Mouse (Mus musculus) macrophage (primary cell): ENCODE data around the gene Mtfr2. TPM values are rescaled to one million over a fixed set of nuclear protein-coding genes. Genes with fewer than 3 reads are reported as not detected.

ENCODE experiments used
- H3K27ac ChIP-seq: fragments of 350-480 bp; formaldehyde crosslinking; 2 replicates; pipeline ENCODE4 v1.9.0; 2021
- H3K36me3 ChIP-seq: fragments of 350-480 bp; formaldehyde crosslinking; 2 replicates; pipeline ENCODE4 v1.9.0; 2021; ENCODE audit errors: inconsistent target
- H3K4me3 ChIP-seq: fragments of 350-480 bp; formaldehyde crosslinking; 2 replicates; pipeline ENCODE4 v1.9.0; 2021; ENCODE audit errors: inconsistent target
- H3K79me2 ChIP-seq: fragments of 350-480 bp; formaldehyde crosslinking; 2 replicates; pipeline ENCODE4 v1.9.0; 2021; ENCODE audit errors: inconsistent target
- WGBS: methylation state at CpG from one replicate; pipeline ENCODE4 v1.1.7; 2026; ENCODE audit warnings: inconsistent platforms; ENCODE audit not compliant: missing documents; 5-methylcytosine and 5-hydroxymethylcytosine counted together
- polyA plus RNA-seq: library from polyadenylated mRNA; stranded (reverse); fragments of 250-400 nt; gene quantifications from 3 replicates; pipeline ENCODE4 v1.2.4, GENCODE M21; 2018; ENCODE audit warnings: inconsistent platforms
- total RNA-seq, 78 experiments: library from RNA; depleted of rRNA; stranded (reverse); fragments of 250-400 nt; gene quantifications; 1 replicate in 9 of 78; 2 replicates in 24 of 78; 3 replicates in 43 of 78; 4 replicates in 2 of 78; pipeline ENCODE4 v1.2.4; 2018; ENCODE audit warnings: inconsistent platforms in 56 of 78

Mtfr2 gene
- total RNA-seq (2018; cell fraction: chromatin; rRNA removed): 1 to 10 TPM in 25 of 26 experiments, under 1 TPM in 1; 0.29 to 6.0 (median 1.9) TPM
- 1 to 10 TPM in 18 of 26 experiments, under 1 TPM in 8; 0.61 to 2.1 (median 1.1) TPM for total RNA-seq (2018; cell fraction: cytosol; rRNA removed)
- total RNA-seq (2018; cell fraction: nucleus; rRNA removed): 1 to 10 TPM in 24 of 26 experiments, under 1 TPM in 2; 0.64 to 8.9 (median 2.3) TPM
- polyA plus RNA-seq: 0.63 to 5.0 TPM (median 3.3 TPM) in 3 replicates

GRCm38 (mm10) chr10:20347285-20348214, at the start of gene Mtfr2:
Gene Mtfr2 (plus strand): TSS chr10:20347770.
- 1% methylated on average over 55 of the region's 58 CpGs for WGBS
- peaks cover 29% of the 10 kb centered on the region for H3K79me2 ChIP-seq
- peaks cover 26% of the 10 kb centered on the region for H3K36me3 ChIP-seq
- H3K27ac ChIP-seq: peak within 1 kb of the TSS; percentile 57
- peak within 1 kb of the TSS; percentile 54 for H3K4me3 ChIP-seq

- H3K79me2 ChIP-seq: no peaks in the 10 kb centered on the region
These were observed 49.2 kb upstream of the Mtfr2 start for GRCm38 (mm10) chr10:20298152-20298920.

GRCm38 (mm10) chr10:20299114-20299513, 48.5 kb upstream of the Mtfr2 start:
- 93% methylated on average over 3 of the region's 5 CpGs for WGBS
- Histone ChIP-seq H3K36me3 (no peaks in the 10 kb centered on the region), H3K27ac (no peak overlapping the region), H3K4me3 (no peak overlapping the region), H3K79me2 (no peaks in the 10 kb centered on the region)

More at GRCm38 (mm10) chr10:20298152-20298920, 49.2 kb upstream of the Mtfr2 start:
- Histone ChIP-seq H3K27ac (no peak overlapping the region), H3K36me3 (no peaks in the 10 kb centered on the region), H3K4me3 (no peak overlapping the region)
- 72% methylated on average over 3 of the region's 3 CpGs for WGBS

DNA sequence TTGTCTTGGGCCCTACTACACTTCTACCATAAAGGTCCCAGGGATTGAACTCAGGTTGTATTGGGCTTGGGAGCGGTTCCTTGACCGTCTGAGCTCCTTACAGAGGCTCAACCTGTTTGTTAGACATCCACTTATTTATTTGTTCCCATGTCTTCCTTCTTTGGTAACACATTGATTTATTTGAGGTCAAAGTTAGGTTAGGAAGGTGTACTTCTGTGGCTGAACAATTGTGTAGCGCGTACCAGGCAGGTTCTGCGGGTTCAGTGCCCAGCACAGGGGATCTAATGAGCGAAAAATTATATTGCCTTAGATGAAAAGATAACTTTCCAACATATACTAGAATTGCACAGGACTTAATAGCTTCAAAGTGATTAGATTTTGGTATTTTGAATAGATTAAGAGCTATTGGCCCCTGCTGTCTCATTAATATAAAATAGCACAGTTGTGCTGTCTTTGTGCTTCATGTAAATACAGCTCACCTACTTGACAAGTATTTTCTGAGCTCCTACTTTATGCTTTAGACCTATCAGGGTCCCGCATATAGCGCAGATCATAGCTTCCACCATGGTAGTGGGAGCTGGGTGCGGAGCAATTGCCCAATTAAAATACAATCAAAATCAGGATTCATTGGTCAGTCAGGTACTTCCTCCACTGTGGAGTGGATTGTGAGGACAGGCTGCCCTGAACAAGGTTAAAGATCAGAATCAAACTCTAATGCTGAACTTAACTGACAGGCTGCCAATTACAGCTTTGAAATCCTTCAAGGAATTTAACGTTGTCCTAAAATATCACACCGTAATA, 36.4 kb upstream of the Mtfr2 start:
- peak overlapping the region; percentile 76 for H3K4me3 ChIP-seq
- peak overlapping the region; percentile 88 for H3K27ac ChIP-seq
- WGBS: 47% methylated on average over 9 of the region's 11 CpGs
- H3K79me2 ChIP-seq: peaks cover 34% of the 10 kb centered on the region
- H3K36me3 ChIP-seq: no peaks in the 10 kb centered on the region

DNA sequence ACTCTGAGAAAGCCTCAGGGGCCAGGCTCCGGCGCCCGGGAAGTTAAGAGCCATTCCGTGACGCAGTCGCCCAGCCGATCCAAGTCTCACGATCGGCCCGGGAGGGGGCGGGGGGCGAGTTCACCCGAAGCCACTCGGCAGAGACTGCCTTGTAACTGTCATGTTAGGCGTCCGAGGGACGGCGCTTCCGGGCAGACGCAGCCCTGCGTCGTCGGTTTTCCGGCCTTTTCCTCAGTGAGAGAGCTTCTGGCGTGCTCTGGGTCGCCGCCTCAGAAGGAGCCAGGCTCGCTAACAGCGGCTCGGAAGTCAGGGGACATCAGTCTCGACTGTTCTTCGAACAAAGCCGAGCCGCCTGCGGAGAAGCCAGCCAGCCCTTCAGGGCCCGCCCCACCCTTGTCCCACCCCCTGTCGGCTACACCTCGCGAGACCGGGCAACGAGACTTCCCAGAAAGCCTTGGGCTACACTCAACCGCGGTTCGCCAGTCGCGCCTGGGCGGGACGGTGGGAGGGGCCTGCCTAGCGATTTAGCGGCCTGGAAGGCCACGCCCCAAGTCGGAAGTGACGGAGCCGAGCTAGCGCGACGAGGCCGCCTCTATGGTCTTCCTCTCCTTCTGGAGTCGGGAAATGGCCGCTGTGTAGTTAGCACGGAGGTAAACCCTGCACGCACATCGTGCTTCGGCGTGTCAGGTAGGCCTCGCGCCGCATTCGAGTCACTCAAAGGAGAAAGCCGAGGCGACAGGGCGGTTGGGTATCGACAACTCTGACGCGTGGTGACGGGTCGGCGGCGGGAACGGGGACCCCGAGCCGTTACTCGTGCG, 35.4 kb upstream of the Mtfr2 start, which contains the start of gene Bclaf1:
Gene Bclaf1 (plus strand): TSS at position 552 of the 818 bp plus-strand sequence.
- under 1% methylated on average over 76 of the region's 84 CpGs for WGBS
- Histone ChIP-seq H3K4me3 (peak within 1 kb of the TSS; percentile 76), H3K27ac (peak within 1 kb of the TSS; percentile 88), H3K79me2 (peaks cover 44% of the 10 kb centered on the region), H3K36me3 (no peaks in the 10 kb centered on the region)

DNA sequence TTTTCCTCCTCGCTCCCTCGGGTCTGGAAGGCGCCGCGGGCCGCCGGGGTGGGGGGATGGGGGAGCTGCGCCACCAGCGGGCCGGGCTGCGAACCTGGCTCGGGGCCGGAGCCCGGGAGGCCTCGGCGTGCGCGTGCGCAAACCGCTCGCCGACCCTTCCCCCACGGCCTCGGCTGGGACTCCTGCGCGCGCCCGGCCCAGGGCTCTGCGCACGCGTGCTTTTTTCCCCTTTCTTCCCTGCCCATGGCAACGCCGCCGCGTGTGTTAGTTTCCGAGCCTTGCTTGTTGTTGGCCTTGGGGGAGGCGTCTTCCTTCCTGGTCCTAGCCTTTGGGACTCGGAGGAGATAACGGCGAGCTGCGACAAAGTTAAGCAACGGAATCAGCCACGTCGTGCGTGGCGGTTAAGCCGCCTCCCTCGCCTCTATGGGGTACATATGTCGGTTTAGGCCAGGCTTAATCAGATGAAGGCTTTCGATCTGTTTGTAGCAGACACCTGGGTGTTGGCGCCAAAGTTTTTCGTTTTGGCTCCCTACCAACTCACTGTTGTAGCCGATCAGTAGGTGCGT, 34.8 kb upstream of the Mtfr2 start:
- under 1% methylated on average over 52 of the region's 54 CpGs for WGBS
- Histone ChIP-seq H3K79me2 (peaks cover 51% of the 10 kb centered on the region), H3K27ac (peak overlapping the region; percentile 88), H3K36me3 (no peaks in the 10 kb centered on the region), H3K4me3 (peak overlapping the region; percentile 76)

- Histone ChIP-seq H3K4me3 (peak overlapping the region; percentile 76), H3K79me2 (peaks cover 57% of the 10 kb centered on the region), H3K27ac (peak overlapping the region; percentile 39; the same call in 1 of the 2 replicates), H3K36me3 (0 out of 2 replicates have a peak, but pooled peaks cover 5% of the 10 kb centered on the region)
- WGBS: 39% methylated on average over 13 of the region's 13 CpGs
These were observed 34.1 kb upstream of the Mtfr2 start for GRCm38 (mm10) chr10:20313447-20313846.

DNA sequence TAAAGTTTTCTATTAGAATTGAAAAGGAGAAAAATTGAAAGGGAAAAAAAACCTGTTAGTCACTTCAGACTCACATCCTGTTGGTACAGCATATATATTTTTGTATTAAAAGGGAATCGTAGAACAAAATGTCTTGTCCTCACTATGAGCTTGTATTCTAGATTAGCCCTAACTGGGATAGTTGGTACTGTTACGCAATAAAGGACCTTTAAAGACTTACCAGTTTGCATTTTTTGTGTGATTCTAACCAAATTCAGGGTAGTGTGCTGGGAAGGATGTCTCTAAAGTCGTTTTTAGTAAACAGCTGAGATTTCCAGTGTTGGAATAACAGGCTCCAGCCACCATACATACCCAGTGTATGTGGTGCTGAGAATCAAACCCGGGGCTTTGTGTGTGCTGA, 33.6 kb upstream of the Mtfr2 start:
- 28% methylated on average over 4 of the region's 4 CpGs for WGBS
- Histone ChIP-seq H3K27ac (no peak overlapping the region; the same call in 1 of the 2 replicates), H3K79me2 (peaks cover 62% of the 10 kb centered on the region), H3K36me3 (0 out of 2 replicates have a peak, but pooled peaks cover 10% of the 10 kb centered on the region), H3K4me3 (peak overlapping the region; percentile 76; the same call in 1 of the 2 replicates)

DNA sequence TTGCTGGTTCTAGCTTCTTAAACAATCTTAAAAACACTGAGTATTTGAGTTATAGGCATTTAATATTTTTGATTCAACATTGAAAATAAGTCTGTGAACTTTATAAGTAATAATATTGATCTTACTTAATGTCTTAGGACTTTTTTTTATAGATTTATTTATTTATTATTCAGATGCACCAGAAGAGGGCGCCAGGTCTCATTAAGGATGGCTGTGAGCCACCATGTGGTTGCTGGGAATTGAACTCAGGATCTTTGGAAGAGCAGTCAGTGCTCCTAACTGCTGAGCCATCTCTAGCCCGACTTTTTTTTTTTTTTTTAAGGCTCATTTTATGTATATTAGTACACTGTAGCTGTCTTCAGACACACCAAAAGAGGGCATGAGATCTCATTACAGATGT, 32.8 kb upstream of the Mtfr2 start:
- H3K27ac ChIP-seq: no peak overlapping the region
- peaks cover 70% of the 10 kb centered on the region for H3K79me2 ChIP-seq
- WGBS: 38% methylated on average over 2 of the region's 2 CpGs
- 0 out of 2 replicates have a peak, but pooled peaks cover 18% of the 10 kb centered on the region for H3K36me3 ChIP-seq
- H3K4me3 ChIP-seq: no peak overlapping the region

DNA sequence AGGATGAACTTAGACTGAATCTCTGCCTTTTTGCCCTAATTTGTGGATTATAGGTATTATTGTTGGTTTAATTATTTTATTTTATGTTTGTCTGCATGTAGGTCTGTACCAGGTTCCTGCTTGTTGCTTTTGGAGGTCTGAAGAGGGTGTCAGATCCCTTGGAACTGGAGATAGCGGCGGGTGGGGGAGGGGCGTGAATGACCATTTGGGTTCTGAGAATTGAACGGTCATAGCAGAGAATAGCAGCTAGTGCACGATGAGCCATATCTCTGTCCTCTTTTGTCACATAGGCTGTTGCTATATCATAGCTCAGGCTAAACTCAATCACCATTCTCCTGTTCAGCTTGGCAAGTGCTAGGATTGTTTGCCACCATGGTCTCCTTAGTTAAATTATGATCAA, 30.1 kb upstream of the Mtfr2 start:
- H3K4me3 ChIP-seq: no peak overlapping the region

DNA sequence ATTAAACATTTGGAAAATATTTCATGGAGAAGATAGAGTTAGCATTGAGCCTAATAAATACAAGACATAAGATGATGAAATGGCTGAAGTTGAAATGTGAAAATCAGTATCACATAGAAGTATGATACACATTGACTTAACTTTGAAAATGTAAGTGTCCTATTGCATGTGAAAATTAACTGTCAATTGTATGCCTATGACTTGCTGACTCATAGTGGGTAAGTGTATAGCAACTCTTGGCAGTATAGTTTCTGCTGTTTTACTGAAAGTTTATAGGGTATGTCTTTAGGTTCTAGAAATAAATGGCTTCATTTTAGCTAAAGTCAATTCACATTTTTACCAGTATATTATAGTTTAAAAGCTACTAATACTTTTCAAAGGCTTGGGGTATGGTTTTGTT, 21.3 kb upstream of the Mtfr2 start:
- Histone ChIP-seq H3K79me2 (peaks cover 91% of the 10 kb centered on the region), H3K4me3 (no peak overlapping the region), H3K27ac (no peak overlapping the region), H3K36me3 (peaks cover 79% of the 10 kb centered on the region)

More for the DNA sequence above, 30.1 kb upstream of the Mtfr2 start:
- H3K36me3 ChIP-seq: peaks cover 30% of the 10 kb centered on the region
- peaks cover 97% of the 10 kb centered on the region for H3K79me2 ChIP-seq
- no peak overlapping the region for H3K27ac ChIP-seq
- WGBS: 90% methylated on average over 5 of the region's 5 CpGs

- peaks cover 77% of the 10 kb centered on the region for H3K36me3 ChIP-seq
- peaks cover 61% of the 10 kb centered on the region; the same call in 1 of the 2 replicates for H3K79me2 ChIP-seq
- no peak overlapping the region for H3K27ac ChIP-seq
- H3K4me3 ChIP-seq: no peak overlapping the region
- WGBS: 88% methylated on average over 2 of the region's 2 CpGs
These were observed 16.3 kb upstream of the Mtfr2 start for GRCm38 (mm10) chr10:20331262-20331661.

DNA sequence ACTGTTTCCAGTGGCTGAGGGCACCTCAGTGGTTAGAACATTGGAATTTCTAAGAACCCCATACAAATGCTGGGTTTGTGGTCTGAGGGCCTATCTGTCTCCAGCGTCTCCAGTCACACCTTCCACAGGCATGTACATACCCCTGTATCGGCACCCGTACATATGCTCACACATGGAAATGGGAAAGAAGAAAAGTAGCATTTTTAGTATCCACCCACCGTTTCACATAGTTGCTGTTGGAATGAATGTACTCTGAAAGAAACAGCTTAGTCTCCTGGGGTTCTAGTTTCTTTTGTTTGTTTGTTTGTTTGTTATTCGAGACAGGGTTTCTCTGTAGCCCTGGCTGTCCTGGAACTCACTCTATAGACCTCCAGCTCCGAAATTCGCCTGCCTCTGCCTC, 9.7 kb upstream of the Mtfr2 start:
- WGBS: 96% methylated on average over 6 of the region's 7 CpGs
- Histone ChIP-seq H3K27ac (no peak overlapping the region), H3K79me2 (peaks cover 42% of the 10 kb centered on the region; the same call in 1 of the 2 replicates), H3K36me3 (peaks cover 65% of the 10 kb centered on the region), H3K4me3 (no peak overlapping the region)
